Mouse (Mus musculus) neural tube, embryonic 14.5 days (tissue): ENCODE data around the gene Slc8a1. TPM values are rescaled to one million over a fixed set of nuclear protein-coding genes. Genes with fewer than 3 reads are reported as not detected.
A peak's percentile ranks its signal among the peaks of the same experiment; 100 is the strongest.

Source experiments
- ATAC-seq: fragments of 200-750 bp; cut with Nextera tagmentation; 2 replicates; pipeline ENCODE4 v1.8.0; 2017; ENCODE audit warnings: low read depth, mild to moderate bottlenecking, moderate TSS enrichment, moderate library complexity
- H3K27ac ChIP-seq: fragments of 300-500 bp; sonication (generic); 2 replicates; pipeline ENCODE4 v1.5.1; 2014; ENCODE audit warnings: low read depth, mild to moderate bottlenecking, control low read depth, low read length, moderate library complexity, mixed read lengths
- H3K27me3 ChIP-seq: fragments of 300-500 bp; sonication (generic); 2 replicates; pipeline ENCODE4 v1.6.1; 2014; ENCODE audit warnings: low read length; ENCODE audit not compliant: control insufficient read depth, insufficient read depth
- H3K36me3 ChIP-seq: fragments of 300-500 bp; sonication (generic); 2 replicates; pipeline ENCODE4 v1.6.1; 2014; ENCODE audit warnings: low read length, mixed read lengths; ENCODE audit not compliant: control insufficient read depth, insufficient read depth
- H3K4me1 ChIP-seq: fragments of 300-500 bp; sonication (generic); 2 replicates; pipeline ENCODE4 v1.6.1; 2014; ENCODE audit warnings: low read length; ENCODE audit not compliant: control insufficient read depth, insufficient read depth
- H3K4me2 ChIP-seq: fragments of 300-500 bp; sonication (generic); 2 replicates; pipeline ENCODE4 v1.6.1; 2014; ENCODE audit warnings: mild to moderate bottlenecking, low read depth, low read length, control low read depth
- H3K4me3 ChIP-seq: fragments of 300-500 bp; sonication (generic); 2 replicates; pipeline ENCODE4 v1.5.1; 2014; ENCODE audit warnings: low read depth, low read length, control low read depth, mixed read lengths
- H3K9ac ChIP-seq: fragments of 300-500 bp; sonication (generic); replicated peaks from 2 replicates; pipeline ENCODE4 v1.6.1; 2014; ENCODE audit warnings: low read depth, mild to moderate bottlenecking, control low read depth, low read length, mixed read lengths
- H3K9me3 ChIP-seq: fragments of 300-500 bp; sonication (generic); 2 replicates; pipeline ENCODE4 v1.6.1; 2016; ENCODE audit warnings: low read length; ENCODE audit not compliant: control insufficient read depth
- WGBS: fragments of 180-500 bp; shearing (Covaris S2); extraction: QIAGEN DNeasy Blood & Tissue Kit; methylation state at CpG from one replicate; pipeline ENCODE4 v1.1.7; 2014; 5-methylcytosine and 5-hydroxymethylcytosine counted together
- polyA plus RNA-seq: library from polyadenylated mRNA; unstranded; fragments of >200 nt; fragmentation: Nextera tagmentation; extraction: Ambion mirVana; gene quantifications from 2 replicates; pipeline ENCODE4 v1.2.1, GENCODE M21; 2014

The Slc8a1 gene
- polyA plus RNA-seq, 1 experiment from 2014 or later = 62.6 TPM

- no peak overlapping the region for H3K27ac ChIP-seq
- no peaks in the 10 kb centered on the region for H3K27me3 ChIP-seq
- no peak overlapping the region for H3K4me2 ChIP-seq
- WGBS = 73% methylated on average over 7 of the region's 7 CpGs
- no peaks in the 10 kb centered on the region for H3K9me3 ChIP-seq
- no peak overlapping the region for H3K4me3 ChIP-seq
- ATAC-seq = no peak
- H3K36me3 ChIP-seq = no peaks in the 10 kb centered on the region
- H3K4me1 ChIP-seq = no peaks in the 10 kb centered on the region
- H3K9ac ChIP-seq = no peak overlapping the region
Measured at GRCm38 (mm10) chr17:81391478-81391877, 346.7 kb downstream of the Slc8a1 start.

DNA sequence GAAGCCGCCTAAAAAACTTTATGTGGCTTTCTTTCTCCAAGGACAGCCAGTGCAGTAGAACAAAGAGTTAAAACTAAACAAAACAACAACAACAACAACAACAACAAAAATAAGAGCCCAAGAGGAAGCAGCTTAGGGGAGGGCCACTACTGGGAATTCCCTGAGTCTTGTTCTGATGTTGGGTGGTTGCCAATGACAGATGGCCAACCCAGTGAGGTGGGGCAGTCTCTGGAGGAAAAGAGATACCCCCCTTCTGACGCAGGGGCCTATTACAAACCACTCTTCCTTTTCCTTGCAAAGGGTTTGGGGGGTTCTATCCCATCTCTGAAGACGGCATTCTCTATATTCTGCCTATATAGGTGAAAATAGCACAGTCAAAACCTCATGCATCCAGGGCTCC lies 347.4 kb downstream of the Slc8a1 start:
- H3K9me3 ChIP-seq = no peaks in the 10 kb centered on the region
- H3K4me2 ChIP-seq = no peak overlapping the region
- no peaks in the 10 kb centered on the region for H3K4me1 ChIP-seq
- no peak overlapping the region for H3K4me3 ChIP-seq
- ATAC-seq = no peak; the same call in 1 of the 2 replicates
- no peaks in the 10 kb centered on the region for H3K27me3 ChIP-seq
- H3K9ac ChIP-seq = no peak overlapping the region
- WGBS = 76% methylated on average over 3 of the region's 3 CpGs
- H3K36me3 ChIP-seq = no peaks in the 10 kb centered on the region
- H3K27ac ChIP-seq = no peak overlapping the region

- Histone ChIP-seq H3K36me3 (no peaks in the 10 kb centered on the region), H3K4me1 (no peaks in the 10 kb centered on the region), H3K27me3 (no peaks in the 10 kb centered on the region), H3K4me3 (no peak overlapping the region), H3K9ac (no peak overlapping the region), H3K27ac (no peak overlapping the region), H3K4me2 (no peak overlapping the region), H3K9me3 (no peaks in the 10 kb centered on the region)
- WGBS = 83% methylated on average over 2 of the region's 2 CpGs
- ATAC-seq = no peak
Measured at GRCm38 (mm10) chr17:81386118-81386517, 352.1 kb downstream of the Slc8a1 start.

- no peak for ATAC-seq
- no peak overlapping the region for H3K9ac ChIP-seq
- no peak overlapping the region for H3K27ac ChIP-seq
- no peak overlapping the region for H3K4me3 ChIP-seq
- no peaks in the 10 kb centered on the region for H3K36me3 ChIP-seq
- H3K4me2 ChIP-seq = no peak overlapping the region
- H3K27me3 ChIP-seq = no peaks in the 10 kb centered on the region
- 80% methylated on average over 5 of the region's 5 CpGs for WGBS
- no peaks in the 10 kb centered on the region for H3K9me3 ChIP-seq
- H3K4me1 ChIP-seq = no peaks in the 10 kb centered on the region
Measured at GRCm38 (mm10) chr17:81385476-81385875, 352.7 kb downstream of the Slc8a1 start.

- Histone ChIP-seq H3K27me3 (no peaks in the 10 kb centered on the region), H3K9me3 (no peaks in the 10 kb centered on the region), H3K36me3 (no peaks in the 10 kb centered on the region), H3K4me1 (no peaks in the 10 kb centered on the region), H3K4me2 (no peak overlapping the region), H3K9ac (no peak overlapping the region), H3K27ac (no peak overlapping the region), H3K4me3 (no peak overlapping the region)
- 90% methylated on average over 4 of the region's 4 CpGs for WGBS
- ATAC-seq = no peak
Measured at GRCm38 (mm10) chr17:81383461-81383860, 354.7 kb downstream of the Slc8a1 start.

DNA sequence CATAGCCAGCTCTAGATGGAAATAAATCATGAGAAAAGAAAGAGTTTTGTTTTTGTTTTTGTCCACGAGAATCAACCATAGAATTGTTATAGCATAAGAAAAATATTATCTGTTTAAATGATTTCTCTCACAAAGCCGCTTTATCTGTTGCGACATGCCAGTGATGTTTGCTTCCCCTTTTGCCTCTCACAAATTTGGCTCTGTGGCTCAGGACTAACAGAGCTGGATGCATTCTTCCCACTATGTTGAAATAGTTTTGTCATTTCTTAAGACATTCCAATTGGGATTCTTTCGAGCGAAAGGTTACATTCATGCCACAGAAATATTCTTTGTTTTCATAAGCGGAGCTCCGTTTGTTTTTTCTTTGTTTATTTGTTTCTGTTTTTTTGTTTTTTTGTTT lies 359.7 kb downstream of the Slc8a1 start:
- Histone ChIP-seq H3K9ac (no peak overlapping the region), H3K4me1 (0 out of 2 replicates have a peak, but pooled peaks cover 6% of the 10 kb centered on the region), H3K36me3 (no peaks in the 10 kb centered on the region), H3K4me3 (no peak overlapping the region), H3K9me3 (no peaks in the 10 kb centered on the region), H3K4me2 (no peak overlapping the region), H3K27ac (no peak overlapping the region), H3K27me3 (no peaks in the 10 kb centered on the region)
- WGBS = 81% methylated on average over 7 of the region's 7 CpGs
- ATAC-seq = no peak

DNA sequence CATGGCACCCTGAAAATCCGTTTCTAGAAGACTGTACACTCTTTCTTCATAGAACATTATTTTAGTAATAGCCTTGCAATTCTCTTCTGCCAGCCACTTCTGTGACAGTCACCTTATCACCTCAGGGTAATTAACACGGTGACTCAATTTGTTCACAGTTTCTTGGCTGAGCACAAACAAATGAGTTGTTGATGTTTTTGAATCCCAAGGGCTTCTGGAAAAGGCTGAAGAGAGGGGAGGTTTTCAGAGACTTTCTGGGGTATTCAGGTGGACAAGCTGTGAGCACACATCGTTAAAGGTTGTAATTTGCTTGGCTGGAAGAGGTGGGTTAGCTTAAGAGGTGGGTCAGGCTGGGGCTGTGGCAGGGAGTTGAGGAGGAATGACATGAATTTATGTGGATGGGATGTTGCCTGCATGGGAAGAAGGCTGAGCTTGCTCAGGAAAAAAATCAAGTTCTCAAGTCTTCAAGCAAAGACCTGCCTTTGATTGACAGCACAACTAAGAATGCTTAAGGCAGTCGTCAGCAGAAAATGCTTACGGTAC lies 360.3 kb downstream of the Slc8a1 start:
- H3K4me3 ChIP-seq = no peak overlapping the region
- H3K9ac ChIP-seq = no peak overlapping the region
- 0 out of 2 replicates have a peak overlapping the region, but pooled peaks have one; percentile 7 for H3K27ac ChIP-seq
- H3K27me3 ChIP-seq = no peaks in the 10 kb centered on the region
- H3K36me3 ChIP-seq = no peaks in the 10 kb centered on the region
- ATAC-seq = no peak
- H3K9me3 ChIP-seq = no peaks in the 10 kb centered on the region
- H3K4me1 ChIP-seq = 0 out of 2 replicates have a peak, but pooled peaks cover 6% of the 10 kb centered on the region
- H3K4me2 ChIP-seq = no peak overlapping the region
- 34% methylated on average over 5 of the region's 5 CpGs for WGBS

GRCm38 (mm10) chr17:81377195-81377594 lies 361.0 kb downstream of the Slc8a1 start:
- no peaks in the 10 kb centered on the region for H3K9me3 ChIP-seq
- H3K36me3 ChIP-seq = no peaks in the 10 kb centered on the region
- no peaks in the 10 kb centered on the region for H3K27me3 ChIP-seq
- WGBS = 8% methylated on average over 1 of the region's 1 CpGs
- 0 out of 2 replicates have a peak, but pooled peaks cover 6% of the 10 kb centered on the region for H3K4me1 ChIP-seq
- H3K9ac ChIP-seq = no peak overlapping the region
- H3K27ac ChIP-seq = no peak overlapping the region
- no peak overlapping the region for H3K4me2 ChIP-seq
- ATAC-seq = peak; percentile 78; the same call in 1 of the 2 replicates
- no peak overlapping the region for H3K4me3 ChIP-seq

- H3K27ac ChIP-seq = no peak overlapping the region
Measured at GRCm38 (mm10) chr17:81375901-81376300, 362.3 kb downstream of the Slc8a1 start.

More at GRCm38 (mm10) chr17:81375901-81376300, 362.3 kb downstream of the Slc8a1 start:
- WGBS = 82% methylated on average over 6 of the region's 6 CpGs
- no peak for ATAC-seq
- Histone ChIP-seq H3K36me3 (no peaks in the 10 kb centered on the region), H3K9me3 (no peaks in the 10 kb centered on the region), H3K4me2 (no peak overlapping the region), H3K27me3 (no peaks in the 10 kb centered on the region), H3K9ac (no peak overlapping the region), H3K4me1 (0 out of 2 replicates have a peak, but pooled peaks cover 6% of the 10 kb centered on the region), H3K4me3 (no peak overlapping the region)
